Mouse (Mus musculus): ENCODE measurements around the gene Rab3gap1. TPM values are rescaled to one million over a fixed set of nuclear protein-coding genes. Genes with fewer than 3 reads are reported as not detected.
A peak's percentile ranks its signal among the peaks of the same experiment; 100 is the strongest.
"Not testable (repeated sequence)": the region's sequence is repeated elsewhere in the genome, so short reads cannot be mapped to it uniquely, and the experiment has no call there.

The Rab3gap1 gene
- polyA plus RNA-seq, 1 experiment from 2014 or later: 14.1 TPM

GRCm38 (mm10) chr1:127945696-127946575 lies 77.4 kb downstream of the Rab3gap1 start:
- Histone ChIP-seq H3K9ac (ENCODE audit: low read length) (no peak overlapping the region), H3K4me3 (ENCODE audit: low read depth, low read length) (no peak overlapping the region), H3K9me3 (ENCODE audit: control insufficient read depth, low read length) (peaks cover 3% of the 10 kb centered on the region; the same call in 1 of the 2 replicates), H3K4me1 (ENCODE audit: control insufficient read depth, insufficient read depth, low read length) (no peaks in the 10 kb centered on the region), H3K27me3 (ENCODE audit: control insufficient read depth, insufficient read depth, low read length) (no peaks in the 10 kb centered on the region), H3K36me3 (ENCODE audit: control insufficient read depth, insufficient read depth, low read length) (peaks cover 8% of the 10 kb centered on the region; the same call in 1 of the 2 replicates), H3K27ac (ENCODE audit: low read depth, low read length) (no peak overlapping the region), H3K4me2 (no peak overlapping the region)
- ATAC-seq (ENCODE audit: low FRiP score) (no peak), DNase-seq (ENCODE audit: low spot score, missing footprints) (no peak)
- 92% methylated on average over 3 of the region's 3 CpGs for WGBS

DNA sequence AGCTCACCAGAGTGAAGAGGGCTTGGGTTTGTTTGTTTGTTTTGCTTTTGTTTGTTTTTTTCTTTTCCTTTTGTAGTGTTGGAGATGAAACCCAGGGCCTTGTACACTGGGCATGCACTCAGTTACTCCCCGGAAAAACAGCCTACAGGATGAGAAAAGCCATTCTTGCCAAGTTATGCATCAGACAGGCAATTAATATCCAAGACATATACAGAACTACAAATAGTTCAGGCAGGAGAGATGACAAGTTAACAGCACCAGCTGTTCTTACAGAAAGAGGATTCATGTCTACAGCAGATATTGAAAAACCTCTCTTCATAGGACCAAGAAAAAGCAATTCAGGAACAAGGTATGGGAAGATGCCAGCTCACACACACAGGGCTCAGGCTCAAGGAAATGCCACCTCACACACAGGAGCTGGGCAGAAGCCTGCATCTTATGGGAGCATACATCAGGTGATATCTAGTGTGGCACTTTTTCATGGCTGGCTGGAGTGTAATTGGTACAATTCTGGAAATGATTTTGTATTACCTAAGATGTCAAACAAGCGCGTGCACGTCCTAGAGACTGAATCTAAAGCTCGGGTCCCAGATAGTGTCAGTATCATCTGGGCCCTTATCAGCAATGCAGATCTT lies 78.2 kb downstream of the Rab3gap1 start:
- H3K4me3 ChIP-seq (ENCODE audit: low read depth, low read length): no peak overlapping the region
- H3K27me3 ChIP-seq (ENCODE audit: control insufficient read depth, insufficient read depth, low read length): no peaks in the 10 kb centered on the region
- H3K4me1 ChIP-seq (ENCODE audit: control insufficient read depth, insufficient read depth, low read length): no peaks in the 10 kb centered on the region
- H3K27ac ChIP-seq (ENCODE audit: low read depth, low read length): no peak overlapping the region
- peaks cover 8% of the 10 kb centered on the region; the same call in 1 of the 2 replicates for H3K36me3 ChIP-seq (ENCODE audit: control insufficient read depth, insufficient read depth, low read length)
- 92% methylated on average over 5 of the region's 5 CpGs for WGBS
- no peak for DNase-seq (ENCODE audit: low spot score, missing footprints)
- no peak overlapping the region for H3K4me2 ChIP-seq
- no peak overlapping the region for H3K9ac ChIP-seq (ENCODE audit: low read length)
- H3K9me3 ChIP-seq (ENCODE audit: control insufficient read depth, low read length): peaks cover 3% of the 10 kb centered on the region; the same call in 1 of the 2 replicates
- no peak for ATAC-seq (ENCODE audit: low FRiP score)

- DNase-seq (ENCODE audit: low spot score, missing footprints): no peak
- no peak for ATAC-seq (ENCODE audit: low FRiP score)
- H3K4me2 ChIP-seq: no peak overlapping the region
- H3K36me3 ChIP-seq (ENCODE audit: control insufficient read depth, insufficient read depth, low read length): 0 out of 2 replicates have a peak, but pooled peaks cover 2% of the 10 kb centered on the region
- no peak overlapping the region for H3K4me3 ChIP-seq (ENCODE audit: low read depth, low read length)
- WGBS: 94% methylated on average over 5 of the region's 5 CpGs
- H3K9me3 ChIP-seq (ENCODE audit: control insufficient read depth, low read length): peaks cover 3% of the 10 kb centered on the region; the same call in 1 of the 2 replicates
- no peak overlapping the region for H3K9ac ChIP-seq (ENCODE audit: low read length)
- no peaks in the 10 kb centered on the region for H3K27me3 ChIP-seq (ENCODE audit: control insufficient read depth, insufficient read depth, low read length)
- no peak overlapping the region for H3K27ac ChIP-seq (ENCODE audit: low read depth, low read length)
- H3K4me1 ChIP-seq (ENCODE audit: control insufficient read depth, insufficient read depth, low read length): no peaks in the 10 kb centered on the region
Measured at GRCm38 (mm10) chr1:127948748-127949147, 80.2 kb downstream of the Rab3gap1 start.

DNA sequence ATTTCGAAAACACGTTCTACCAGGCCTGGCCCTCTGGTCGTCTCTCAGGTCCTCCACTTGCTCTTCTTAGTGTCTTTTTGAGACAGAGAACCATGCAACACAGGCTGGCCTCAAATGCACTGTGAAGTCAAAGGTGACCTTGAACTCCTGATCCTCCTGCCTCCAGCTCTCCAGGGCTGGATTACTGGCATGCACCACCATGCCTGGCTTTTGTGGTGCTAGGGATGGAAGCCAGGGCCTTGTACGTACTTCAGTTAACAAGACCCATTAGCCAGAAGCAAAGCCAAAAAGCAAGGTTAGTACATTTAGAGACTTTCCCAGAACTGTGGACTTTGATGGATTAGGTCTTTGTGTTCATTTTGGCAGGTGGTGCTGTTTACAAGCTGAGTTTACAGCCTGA lies 83.7 kb downstream of the Rab3gap1 start:
- Histone ChIP-seq H3K36me3 (ENCODE audit: control insufficient read depth, insufficient read depth, low read length) (0 out of 2 replicates have a peak, but pooled peaks cover 2% of the 10 kb centered on the region), H3K4me1 (ENCODE audit: control insufficient read depth, insufficient read depth, low read length) (no peaks in the 10 kb centered on the region), H3K4me3 (ENCODE audit: low read depth, low read length) (no peak overlapping the region), H3K27me3 (ENCODE audit: control insufficient read depth, insufficient read depth, low read length) (no peaks in the 10 kb centered on the region), H3K4me2 (no peak overlapping the region), H3K9me3 (ENCODE audit: control insufficient read depth, low read length) (peaks cover 3% of the 10 kb centered on the region; the same call in 1 of the 2 replicates), H3K27ac (ENCODE audit: low read depth, low read length) (no peak overlapping the region), H3K9ac (ENCODE audit: low read length) (no peak overlapping the region)
- DNase-seq (ENCODE audit: low spot score, missing footprints) (no peak), ATAC-seq (ENCODE audit: low FRiP score) (no peak)
- 92% methylated on average over 4 of the region's 4 CpGs for WGBS

- not testable (repeated sequence) for DNase-seq (ENCODE audit: low spot score, missing footprints); H3K9me3 ChIP-seq (ENCODE audit: control insufficient read depth, low read length); H3K36me3 ChIP-seq (ENCODE audit: control insufficient read depth, insufficient read depth, low read length); ATAC-seq (ENCODE audit: low FRiP score); H3K27ac ChIP-seq (ENCODE audit: low read depth, low read length); H3K27me3 ChIP-seq (ENCODE audit: control insufficient read depth, insufficient read depth, low read length); H3K4me3 ChIP-seq (ENCODE audit: low read depth, low read length); H3K4me2 ChIP-seq; H3K9ac ChIP-seq (ENCODE audit: low read length); H3K4me1 ChIP-seq (ENCODE audit: control insufficient read depth, insufficient read depth, low read length)
- 89% methylated on average over 4 of the region's 4 CpGs for WGBS
Measured at GRCm38 (mm10) chr1:127954198-127954597, 85.6 kb downstream of the Rab3gap1 start.

DNA sequence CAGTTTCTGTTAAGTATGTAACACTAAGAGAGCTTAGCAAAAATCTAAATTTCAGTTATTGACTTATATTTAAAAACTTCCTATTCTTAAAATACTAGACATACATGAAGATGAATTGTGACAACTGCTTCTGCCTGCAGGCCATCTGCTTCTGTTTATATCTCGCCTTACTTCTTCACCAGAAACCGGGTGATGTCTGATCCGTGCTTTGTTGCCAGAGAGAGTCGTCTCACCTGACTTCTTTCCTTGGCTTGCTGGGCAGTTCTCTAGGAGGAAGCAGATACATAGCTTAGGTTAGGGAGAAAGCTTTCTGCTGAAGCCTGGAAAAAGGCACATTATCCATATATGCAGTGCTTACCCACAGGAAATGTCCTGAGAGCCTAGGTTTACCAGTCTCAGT lies 86.2 kb downstream of the Rab3gap1 start:
- no peak overlapping the region for H3K27ac ChIP-seq (ENCODE audit: low read depth, low read length)
- no peaks in the 10 kb centered on the region for H3K9me3 ChIP-seq (ENCODE audit: control insufficient read depth, low read length)
- no peaks in the 10 kb centered on the region for H3K36me3 ChIP-seq (ENCODE audit: control insufficient read depth, insufficient read depth, low read length)
- peaks cover 11% of the 10 kb centered on the region for H3K4me1 ChIP-seq (ENCODE audit: control insufficient read depth, insufficient read depth, low read length)
- H3K4me2 ChIP-seq: no peak overlapping the region
- WGBS: 90% methylated on average over 4 of the region's 4 CpGs
- H3K4me3 ChIP-seq (ENCODE audit: low read depth, low read length): no peak overlapping the region
- DNase-seq (ENCODE audit: low spot score, missing footprints) (no peak), ATAC-seq (ENCODE audit: low FRiP score) (no peak)
- H3K27me3 ChIP-seq (ENCODE audit: control insufficient read depth, insufficient read depth, low read length): no peaks in the 10 kb centered on the region
- no peak overlapping the region for H3K9ac ChIP-seq (ENCODE audit: low read length)

DNA sequence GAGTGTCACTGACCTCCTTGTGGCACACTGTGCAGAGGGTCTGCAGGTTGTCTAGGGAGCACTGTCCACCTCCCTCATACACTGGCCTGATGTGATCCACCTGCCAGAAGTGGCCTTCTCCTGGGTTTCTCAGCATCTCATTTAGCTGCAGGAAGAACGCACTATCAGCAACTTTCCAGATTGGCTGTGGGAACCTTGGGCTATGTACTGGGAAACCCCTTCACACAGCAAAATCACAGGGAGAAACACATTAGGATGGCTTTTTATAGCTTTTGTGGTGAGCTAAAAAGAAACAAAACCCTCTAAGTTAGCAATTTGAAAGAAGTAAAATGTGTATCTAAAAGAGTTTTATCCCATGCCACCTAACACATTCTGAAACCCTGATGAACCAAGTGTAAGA lies 88.0 kb downstream of the Rab3gap1 start:
- Histone ChIP-seq H3K9ac (ENCODE audit: low read length) (no peak overlapping the region), H3K27me3 (ENCODE audit: control insufficient read depth, insufficient read depth, low read length) (no peaks in the 10 kb centered on the region), H3K36me3 (ENCODE audit: control insufficient read depth, insufficient read depth, low read length) (no peaks in the 10 kb centered on the region), H3K9me3 (ENCODE audit: control insufficient read depth, low read length) (no peaks in the 10 kb centered on the region), H3K4me2 (no peak overlapping the region), H3K27ac (ENCODE audit: low read depth, low read length) (no peak overlapping the region), H3K4me3 (ENCODE audit: low read depth, low read length) (no peak overlapping the region), H3K4me1 (ENCODE audit: control insufficient read depth, insufficient read depth, low read length) (peaks cover 11% of the 10 kb centered on the region)
- 96% methylated on average over 1 of the region's 1 CpGs for WGBS
- DNase-seq (ENCODE audit: low spot score, missing footprints) (no peak), ATAC-seq (ENCODE audit: low FRiP score) (no peak)

GRCm38 (mm10) chr1:127958801-127959200 lies 90.2 kb downstream of the Rab3gap1 start:
- DNase-seq (ENCODE audit: low spot score, missing footprints): peak; percentile 85
- Histone ChIP-seq H3K27me3 (ENCODE audit: control insufficient read depth, insufficient read depth, low read length) (no peaks in the 10 kb centered on the region), H3K4me1 (ENCODE audit: control insufficient read depth, insufficient read depth, low read length) (peaks cover 11% of the 10 kb centered on the region), H3K9ac (ENCODE audit: low read length) (peak overlapping the region; percentile 27; the same call in 1 of the 2 replicates), H3K27ac (ENCODE audit: low read depth, low read length) (peak overlapping the region; percentile 40; the same call in 1 of the 2 replicates), H3K4me3 (ENCODE audit: low read depth, low read length) (no peak overlapping the region), H3K9me3 (ENCODE audit: control insufficient read depth, low read length) (no peaks in the 10 kb centered on the region), H3K4me2 (no peak overlapping the region; the same call in 1 of the 2 replicates), H3K36me3 (ENCODE audit: control insufficient read depth, insufficient read depth, low read length) (no peaks in the 10 kb centered on the region)
- peak; percentile 72; the same call in 1 of the 2 replicates for ATAC-seq (ENCODE audit: low FRiP score)
- WGBS: 44% methylated on average over 5 of the region's 5 CpGs

- Histone ChIP-seq H3K4me3 (ENCODE audit: low read depth, low read length) (no peak overlapping the region), H3K4me2 (no peak overlapping the region; the same call in 1 of the 2 replicates), H3K27me3 (ENCODE audit: control insufficient read depth, insufficient read depth, low read length) (no peaks in the 10 kb centered on the region), H3K27ac (ENCODE audit: low read depth, low read length) (peak overlapping the region; percentile 40; the same call in 1 of the 2 replicates), H3K9me3 (ENCODE audit: control insufficient read depth, low read length) (no peaks in the 10 kb centered on the region), H3K4me1 (ENCODE audit: control insufficient read depth, insufficient read depth, low read length) (peaks cover 11% of the 10 kb centered on the region), H3K36me3 (ENCODE audit: control insufficient read depth, insufficient read depth, low read length) (no peaks in the 10 kb centered on the region), H3K9ac (ENCODE audit: low read length) (peak overlapping the region; percentile 44)
- peak; percentile 84 for DNase-seq (ENCODE audit: low spot score, missing footprints)
- ATAC-seq (ENCODE audit: low FRiP score): peak; percentile 63; the same call in 1 of the 2 replicates
- 25% methylated on average over 7 of the region's 7 CpGs for WGBS
Measured at GRCm38 (mm10) chr1:127959312-127959718, 90.7 kb downstream of the Rab3gap1 start.
